Mouse (Mus musculus) lung, postnatal 0 days (tissue): ENCODE measurements around the gene Adamts3. TPM values are rescaled to one million over a fixed set of nuclear protein-coding genes. Genes with fewer than 3 reads are reported as not detected.

ENCODE experiments used
- ATAC-seq: fragments of 200-750 bp; cut with Nextera tagmentation; 2 replicates; pipeline ENCODE4 v1.8.0; 2017; ENCODE audit warnings: moderate library complexity
- DNase-seq: peaks from one replicate; pipeline ENCODE4 v3.0.0-alpha.2; 2016; ENCODE audit warnings: low spot score
- H3K27ac ChIP-seq: fragments of 300-500 bp; sonication (generic); 2 replicates; pipeline ENCODE4 v1.5.1; 2014; ENCODE audit warnings: antibody characterized with exemption, mild to moderate bottlenecking, low read length, mixed read lengths
- H3K27me3 ChIP-seq: fragments of 300-500 bp; sonication (generic); replicated peaks from 2 replicates; pipeline ENCODE4 v1.6.1; 2014; ENCODE audit warnings: low read length, mixed read lengths; ENCODE audit not compliant: insufficient read depth
- H3K36me3 ChIP-seq: fragments of 300-500 bp; sonication (generic); 2 replicates; pipeline ENCODE4 v1.6.1; 2014; ENCODE audit warnings: low read length, mixed read lengths; ENCODE audit not compliant: insufficient read depth
- H3K4me1 ChIP-seq: fragments of 300-500 bp; sonication (generic); 2 replicates; pipeline ENCODE4 v1.6.1; 2014; ENCODE audit warnings: antibody characterized with exemption, low read depth, low read length, mixed read lengths; ENCODE audit not compliant: insufficient read depth
- H3K4me2 ChIP-seq: fragments of 300-500 bp; sonication (generic); replicated peaks from 2 replicates; pipeline ENCODE4 v1.6.1; 2014; ENCODE audit warnings: low read depth, mild to moderate bottlenecking, low read length, moderate library complexity, mixed read lengths
- H3K4me3 ChIP-seq: fragments of 300-500 bp; sonication (generic); 2 replicates; pipeline ENCODE4 v1.5.1; 2014; ENCODE audit warnings: low read depth, low read length
- H3K9ac ChIP-seq: fragments of 300-500 bp; sonication (generic); replicated peaks from 2 replicates; pipeline ENCODE4 v1.6.1; 2014; ENCODE audit warnings: low read depth, mild to moderate bottlenecking
- H3K9me3 ChIP-seq: fragments of 300-500 bp; sonication (generic); 2 replicates; pipeline ENCODE4 v1.6.1; 2016; ENCODE audit warnings: low read length, mixed read lengths
- CTCF ChIP-seq: IDR thresholded peaks from 2 replicates; pipeline ENCODE4 v1.5.1; 2016; ENCODE audit warnings: antibody characterized with exemption, mild to moderate bottlenecking
- EP300 ChIP-seq: IDR thresholded peaks from 2 replicates; pipeline ENCODE4 v1.6.1; 2016; ENCODE audit warnings: antibody characterized with exemption, mild to moderate bottlenecking, control low read depth
- WGBS: fragments of 180-500 bp; shearing (Covaris S2); extraction: QIAGEN DNeasy Blood & Tissue Kit; methylation state at CpG from one replicate; pipeline ENCODE4 v1.1.7; 2014; 5-methylcytosine and 5-hydroxymethylcytosine counted together
- polyA plus RNA-seq: library from polyadenylated mRNA; unstranded; fragments of >200 nt; fragmentation: Nextera tagmentation; extraction: Ambion mirVana; gene quantifications from 2 replicates; pipeline ENCODE4 v1.2.1, GENCODE M21; 2015

The Adamts3 gene
- polyA plus RNA-seq, 1 experiment from 2014 or later = 1.2 TPM

GRCm38 (mm10) chr5:89784635-89785034 is 98.5 kb downstream of the Adamts3 start:
- no peak overlapping the region for H3K4me3 ChIP-seq
- no peak overlapping the region for H3K9ac ChIP-seq
- DNase-seq = no peak
- no peak for ATAC-seq
- TF ChIP-seq CTCF (no peak), EP300 (no peak)
- no peaks in the 10 kb centered on the region for H3K36me3 ChIP-seq
- no peaks in the 10 kb centered on the region for H3K27me3 ChIP-seq
- H3K4me2 ChIP-seq = no peak overlapping the region
- 86% methylated on average over 5 of the region's 5 CpGs for WGBS
- H3K4me1 ChIP-seq = no peaks in the 10 kb centered on the region
- no peak overlapping the region for H3K27ac ChIP-seq
- H3K9me3 ChIP-seq = no peaks in the 10 kb centered on the region

DNA sequence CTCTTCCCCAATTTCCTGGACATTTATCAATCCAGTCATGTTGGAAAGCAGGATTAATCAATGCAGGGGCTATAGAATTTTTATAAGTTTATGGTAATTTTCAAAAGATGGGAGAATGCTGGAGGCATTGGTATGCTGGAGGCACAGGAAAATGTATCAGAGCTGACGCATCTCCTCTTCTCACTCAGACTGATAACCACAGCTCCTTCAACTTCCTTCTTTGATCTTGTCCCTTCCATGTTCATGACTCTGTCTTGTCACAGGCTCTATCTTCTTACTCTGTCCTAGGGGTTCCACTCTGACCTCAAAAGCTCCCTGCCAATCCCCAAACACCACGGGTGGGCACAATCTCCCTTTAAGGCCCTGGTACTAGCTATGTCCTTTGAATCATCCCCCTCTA is 103.3 kb downstream of the Adamts3 start:
- WGBS = 78% methylated on average over 2 of the region's 2 CpGs

DNA sequence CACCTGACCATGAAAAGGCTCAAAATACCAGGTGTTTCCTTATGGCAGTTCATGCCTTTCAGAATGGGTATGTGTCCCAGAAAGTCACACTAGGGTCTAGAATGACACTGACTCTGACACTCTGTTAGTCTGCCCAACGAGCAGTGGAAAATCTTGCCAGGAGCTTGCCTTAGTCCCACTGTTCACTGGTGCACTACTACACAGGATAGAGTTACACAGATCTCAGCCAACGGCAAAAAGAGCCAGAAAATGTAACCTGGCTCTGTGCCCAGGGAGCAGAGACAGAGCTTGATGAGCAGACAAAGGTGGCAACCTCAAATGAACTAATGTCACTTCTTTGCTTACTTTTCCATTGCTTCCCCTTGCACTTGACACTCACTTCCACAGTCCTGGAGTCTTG is 104.5 kb downstream of the Adamts3 start:
- 16% methylated on average over 2 of the region's 2 CpGs for WGBS
- H3K9ac ChIP-seq = no peak overlapping the region
- TF ChIP-seq CTCF (no peak), EP300 (no peak)
- no peaks in the 10 kb centered on the region for H3K36me3 ChIP-seq
- no peaks in the 10 kb centered on the region for H3K4me1 ChIP-seq
- DNase-seq (no peak), ATAC-seq (no peak)
- H3K4me3 ChIP-seq = no peak overlapping the region
- no peak overlapping the region for H3K27ac ChIP-seq
- no peak overlapping the region for H3K4me2 ChIP-seq
- H3K9me3 ChIP-seq = no peaks in the 10 kb centered on the region
- H3K27me3 ChIP-seq = no peaks in the 10 kb centered on the region

More for the DNA sequence above, 103.3 kb downstream of the Adamts3 start:
- no peak for DNase-seq
- no peaks in the 10 kb centered on the region for H3K27me3 ChIP-seq
- no peak for ATAC-seq
- H3K27ac ChIP-seq = no peak overlapping the region
- no peak overlapping the region for H3K9ac ChIP-seq
- no peak overlapping the region for H3K4me2 ChIP-seq
- H3K9me3 ChIP-seq = no peaks in the 10 kb centered on the region
- no peak for TF ChIP-seq EP300
- no peak for TF ChIP-seq CTCF
- H3K36me3 ChIP-seq = no peaks in the 10 kb centered on the region
- H3K4me1 ChIP-seq = no peaks in the 10 kb centered on the region
- no peak overlapping the region for H3K4me3 ChIP-seq

DNA sequence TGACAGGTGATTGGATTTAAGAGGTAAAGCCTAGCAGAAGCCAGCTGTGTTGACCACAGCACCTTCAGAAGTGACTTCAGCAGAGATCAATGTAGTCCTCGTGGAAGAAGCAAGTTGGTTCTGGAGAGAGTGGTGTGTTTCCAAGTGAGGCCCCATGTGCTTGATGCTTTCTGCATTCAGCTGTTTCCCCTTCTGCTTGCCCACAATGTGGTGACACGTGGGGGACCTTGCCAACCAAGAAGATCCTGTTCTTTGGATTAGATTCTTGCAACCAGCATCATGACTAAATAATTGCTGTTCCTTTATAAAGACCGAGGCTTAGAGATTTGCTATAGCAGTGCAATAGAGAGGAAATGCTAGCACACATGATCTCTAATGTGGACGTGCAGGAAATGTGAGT is 105.7 kb downstream of the Adamts3 start:
- TF ChIP-seq CTCF = no peak
- TF ChIP-seq EP300 = no peak
- Histone ChIP-seq H3K27ac (no peak overlapping the region), H3K4me3 (no peak overlapping the region), H3K4me2 (no peak overlapping the region), H3K27me3 (no peaks in the 10 kb centered on the region), H3K36me3 (no peaks in the 10 kb centered on the region), H3K9ac (no peak overlapping the region), H3K9me3 (no peaks in the 10 kb centered on the region), H3K4me1 (no peaks in the 10 kb centered on the region)
- DNase-seq (no peak), ATAC-seq (no peak)
- WGBS = 72% methylated on average over 4 of the region's 4 CpGs

- DNase-seq = no peak
- ATAC-seq = no peak
- no peaks in the 10 kb centered on the region for H3K9me3 ChIP-seq
- no peaks in the 10 kb centered on the region for H3K36me3 ChIP-seq
- TF ChIP-seq EP300 (no peak), CTCF (no peak)
- H3K4me1 ChIP-seq = no peaks in the 10 kb centered on the region
- no peaks in the 10 kb centered on the region for H3K27me3 ChIP-seq
- H3K27ac ChIP-seq = no peak overlapping the region
- no peak overlapping the region for H3K4me3 ChIP-seq
- WGBS = 54% methylated on average over 4 of the region's 4 CpGs
- H3K9ac ChIP-seq = no peak overlapping the region
- H3K4me2 ChIP-seq = no peak overlapping the region
Observed at GRCm38 (mm10) chr5:89770655-89771355, 112.3 kb downstream of the Adamts3 start.

DNA sequence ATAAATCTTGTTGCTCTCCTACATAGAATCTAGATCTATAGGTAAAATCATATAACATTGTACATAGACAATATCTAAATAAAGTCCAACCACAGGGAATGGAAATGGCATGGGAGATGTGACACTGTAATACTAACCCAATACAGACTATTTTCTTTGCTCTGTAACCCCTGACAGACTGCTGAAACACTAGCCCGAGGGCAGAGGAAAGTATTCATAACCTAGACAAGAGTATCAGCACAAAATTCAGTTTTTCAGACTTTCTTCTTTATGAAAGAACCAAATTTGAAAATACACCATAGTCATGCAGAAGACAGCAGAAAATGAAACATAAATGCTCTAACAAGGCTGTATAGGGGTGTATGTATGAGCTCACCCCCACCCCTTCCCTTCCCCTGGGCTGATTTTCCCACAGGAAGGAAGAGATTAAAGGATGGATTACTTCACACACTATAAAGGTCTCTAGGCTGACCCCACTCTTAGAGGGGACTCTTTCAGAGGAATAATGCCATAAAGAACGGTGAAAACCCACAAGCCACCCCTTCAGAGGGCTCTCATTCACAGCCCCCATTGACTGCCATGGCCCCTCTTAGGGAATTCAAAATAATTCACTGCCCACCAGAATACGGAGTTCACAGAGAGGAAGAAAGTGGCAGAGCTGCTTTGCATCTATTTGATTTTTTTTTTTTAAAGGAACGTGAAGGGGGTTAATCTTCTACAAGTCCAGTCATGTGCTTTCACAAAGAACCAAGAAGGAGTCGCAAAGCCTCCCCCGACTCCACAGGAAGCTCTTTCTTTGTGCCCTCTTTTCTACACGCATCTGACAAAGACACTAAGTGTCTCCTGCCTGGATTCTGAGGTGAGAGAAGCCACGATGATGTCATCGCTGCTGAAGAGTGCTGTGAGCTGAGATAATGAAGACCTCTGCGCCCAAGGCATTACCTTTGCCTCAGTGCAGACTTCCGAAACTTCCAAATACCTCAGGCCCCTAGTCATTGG is 119.6 kb downstream of the Adamts3 start:
- H3K36me3 ChIP-seq = no peaks in the 10 kb centered on the region
- H3K27ac ChIP-seq = no peak overlapping the region
- H3K9me3 ChIP-seq = no peaks in the 10 kb centered on the region
- 22% methylated on average over 11 of the region's 11 CpGs for WGBS
- H3K27me3 ChIP-seq = no peaks in the 10 kb centered on the region
- H3K9ac ChIP-seq = no peak overlapping the region
- TF ChIP-seq EP300 (no peak), CTCF (no peak)
- ATAC-seq = no peak
- no peak for DNase-seq
- no peak overlapping the region for H3K4me2 ChIP-seq
- H3K4me3 ChIP-seq = no peak overlapping the region
- H3K4me1 ChIP-seq = no peaks in the 10 kb centered on the region
